Mouse (Mus musculus) cerebellum, adult (tissue): ENCODE measurements at regions not wholly inside any gene's neighbourhood (a gene's known extent, or its start where the extent isn't known, plus 50 kb on each side); places are given as distances from the start of the nearest gene placed in this dataset.

Source experiments
- ATAC-seq: cut with Nextera tagmentation; 2 replicates; pipeline ENCODE4 v1.9.2; 2017; ENCODE audit warnings: mild to moderate bottlenecking, moderate library complexity, mixed read lengths; ENCODE audit not compliant: insufficient number of reproducible peaks, low FRiP score, low TSS enrichment

DNA sequence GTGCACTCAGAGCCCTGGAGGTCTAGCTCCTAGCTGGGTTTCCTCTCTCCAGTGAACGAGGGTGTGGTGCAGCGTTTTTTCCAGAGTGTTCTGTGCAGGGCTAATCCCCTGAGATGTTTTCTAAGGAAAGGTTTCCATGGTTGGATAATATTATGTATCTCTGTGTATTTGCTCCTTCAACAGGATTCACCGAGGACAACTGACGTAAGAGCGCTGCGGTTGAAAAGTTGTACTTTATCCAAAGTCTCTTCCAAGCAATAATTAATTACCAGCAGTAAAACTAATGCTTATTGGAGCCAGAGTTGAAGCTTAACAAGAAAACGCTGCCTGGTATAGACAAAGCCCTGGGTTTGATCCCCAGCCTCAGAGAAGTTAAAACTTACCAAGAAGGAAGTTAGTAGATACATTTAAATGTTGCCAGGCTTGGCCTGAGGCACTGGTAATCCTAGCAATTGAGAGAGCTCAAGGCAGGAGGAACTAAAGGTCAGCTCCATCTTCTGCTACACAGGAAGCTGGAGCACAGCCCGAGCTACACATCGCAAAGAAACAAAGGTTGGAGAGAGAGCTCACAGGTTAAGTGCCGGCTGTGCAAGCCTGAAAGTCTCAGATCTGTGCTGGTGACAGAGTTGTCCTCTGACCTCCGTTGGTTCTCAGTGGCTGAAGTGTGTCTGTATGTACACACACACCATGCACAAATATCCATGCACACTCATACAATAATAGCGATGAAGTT is 51.2 kb upstream of the Rap1b start:
- ATAC-seq, result no peak

DNA sequence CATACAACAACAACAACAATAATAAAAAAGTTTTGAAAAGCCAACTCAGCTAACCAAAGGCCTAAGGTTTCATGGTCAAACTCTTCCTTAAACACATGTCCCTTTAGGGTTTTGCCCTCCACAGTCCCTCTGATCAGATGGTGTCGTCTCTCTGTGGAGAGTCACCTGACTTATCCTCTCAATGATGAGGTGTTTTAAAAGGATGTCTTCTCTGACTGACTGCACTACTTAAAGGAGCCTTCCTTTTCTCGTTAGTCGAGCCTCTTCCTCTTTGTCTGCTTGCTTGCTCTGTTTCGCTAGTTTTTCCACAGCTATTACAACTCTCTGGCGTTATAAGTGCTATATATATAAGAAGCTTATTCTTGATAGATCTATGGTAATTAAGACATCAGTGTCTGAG is 51.9 kb upstream of the Rap1b start:
- no peak for ATAC-seq

DNA sequence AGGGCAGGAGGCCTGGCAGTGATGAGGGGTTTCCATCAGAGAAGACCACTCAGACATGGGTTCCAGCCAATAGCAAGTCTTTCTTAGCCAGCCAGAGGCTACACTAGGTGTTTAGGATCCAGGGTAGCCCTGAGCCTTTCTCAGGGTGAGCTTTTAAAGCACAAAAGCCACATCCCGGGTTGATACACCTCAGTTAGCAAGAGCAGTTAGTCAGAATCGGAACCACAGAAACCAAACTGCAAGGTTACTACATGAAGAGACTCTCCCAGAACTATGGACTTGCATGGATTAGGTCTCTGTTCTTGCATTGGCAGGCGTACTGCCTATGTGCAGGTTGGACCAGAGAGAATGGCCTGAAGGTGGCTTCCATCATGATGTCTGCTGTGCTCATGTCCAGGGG is 52.6 kb upstream of the Rap1b start:
- no peak for ATAC-seq

DNA sequence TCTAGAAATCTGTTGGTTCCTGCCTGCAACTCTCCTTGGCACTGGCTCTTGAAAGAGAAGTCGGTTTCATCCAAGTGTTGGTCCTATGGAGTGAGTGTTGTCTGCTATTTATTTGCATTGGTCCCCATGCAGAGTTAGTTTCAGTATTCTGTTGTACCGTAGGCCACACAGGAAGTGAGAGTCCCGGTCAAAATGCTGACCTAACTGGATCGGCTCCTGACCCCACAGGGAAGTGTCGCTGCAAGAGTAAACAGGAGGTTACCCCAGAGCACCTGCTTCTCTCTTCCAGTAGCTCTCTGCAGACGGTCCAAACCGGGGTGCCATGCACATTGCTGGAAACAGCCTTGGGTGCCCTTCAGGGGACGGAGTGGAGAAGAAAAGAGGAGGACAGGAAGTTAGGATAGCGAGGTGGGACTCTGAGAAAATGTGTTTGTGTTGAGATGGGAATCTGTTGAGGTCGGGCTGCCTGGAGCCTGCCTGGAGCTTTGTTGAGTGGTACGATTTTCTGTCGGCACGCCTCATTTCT is 53.6 kb upstream of the Rap1b start:
- ATAC-seq, result no peak

DNA sequence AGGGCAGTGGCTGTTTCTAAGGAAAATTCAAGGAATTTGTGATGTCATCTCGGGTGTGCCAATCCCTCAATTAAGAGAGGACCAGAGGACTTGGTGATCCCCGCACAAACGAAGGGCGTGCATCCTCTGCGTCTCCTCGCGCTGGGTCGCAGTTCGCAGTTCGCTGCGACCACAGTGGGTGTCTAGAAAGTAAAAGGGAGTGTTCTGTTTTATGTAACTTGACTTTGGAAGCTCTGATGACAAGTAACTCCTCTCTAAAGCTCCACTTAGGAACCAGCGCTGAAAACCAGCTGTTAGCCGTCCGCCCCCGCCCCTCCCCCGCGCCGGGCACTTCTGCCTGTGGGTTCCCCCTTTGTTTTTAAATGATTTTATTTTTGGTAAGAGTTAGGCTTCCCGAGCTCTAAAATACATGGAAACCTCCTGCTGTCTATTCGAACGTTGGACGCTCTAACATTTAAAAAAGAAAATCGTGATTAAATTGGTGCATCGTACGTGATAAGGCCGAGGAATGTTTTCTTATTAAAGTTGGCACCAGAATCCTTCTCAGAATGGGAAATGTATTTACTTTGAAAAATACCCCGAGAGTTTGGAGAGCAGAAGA is 59.9 kb upstream of the Rap1b start:
- no peak for ATAC-seq

DNA sequence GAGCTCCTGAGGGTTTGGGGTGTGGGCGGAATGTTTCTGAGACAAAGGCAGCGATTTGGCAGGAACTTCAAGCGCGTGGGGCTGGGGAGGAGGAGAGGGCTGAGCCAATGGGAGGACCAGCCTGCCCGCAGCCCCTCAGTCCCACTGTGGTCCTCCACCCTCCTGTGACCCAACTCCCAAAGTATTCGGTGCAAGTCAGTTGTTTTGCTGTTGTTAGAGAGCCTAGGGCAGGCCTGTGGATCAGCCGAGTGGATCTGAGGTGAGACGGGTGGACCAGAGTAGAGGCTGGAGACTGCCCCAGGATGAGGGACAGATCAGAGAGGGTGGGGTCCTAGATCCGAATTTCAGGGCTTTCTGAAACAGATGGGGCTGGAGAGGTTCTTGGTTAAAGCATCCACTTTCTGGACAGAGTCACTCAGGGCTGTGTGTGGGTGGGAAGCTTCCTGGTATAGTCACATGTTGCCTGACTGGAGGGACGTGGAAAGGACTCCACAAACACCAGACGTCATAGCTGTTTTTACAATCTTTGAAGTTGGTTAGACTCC is 60.5 kb upstream of the Rap1b start:
- ATAC-seq, result 0 out of 2 replicates have a peak, but pooled peaks have one; percentile 13

DNA sequence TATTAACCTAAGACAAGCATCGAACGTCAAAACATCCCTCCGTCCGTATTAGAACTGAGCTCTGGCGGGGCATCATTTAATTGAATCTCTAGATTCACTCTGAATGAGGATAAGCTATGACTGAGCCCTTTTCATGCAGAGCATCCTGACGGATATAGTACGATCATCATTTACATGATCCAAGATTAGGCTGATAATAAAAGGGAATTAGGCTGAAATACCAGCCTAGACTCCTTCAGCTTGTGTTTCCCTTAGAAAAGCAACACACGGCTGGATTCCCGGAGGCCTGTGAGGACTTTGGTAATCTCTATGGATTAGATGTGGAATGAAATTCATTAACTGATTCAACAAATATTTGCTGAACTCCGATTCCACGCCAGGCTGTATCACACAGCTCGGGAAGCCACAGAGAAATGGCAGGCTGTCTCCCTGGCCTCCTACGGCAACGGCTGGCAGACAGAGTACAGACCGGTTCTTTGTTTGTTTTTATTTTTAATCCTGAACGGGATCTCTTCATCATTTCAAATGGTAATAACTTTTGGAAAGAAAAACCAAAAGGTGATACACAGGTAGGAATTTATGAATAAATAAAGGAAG is 62.3 kb upstream of the Rap1b start:
- no peak for ATAC-seq

DNA sequence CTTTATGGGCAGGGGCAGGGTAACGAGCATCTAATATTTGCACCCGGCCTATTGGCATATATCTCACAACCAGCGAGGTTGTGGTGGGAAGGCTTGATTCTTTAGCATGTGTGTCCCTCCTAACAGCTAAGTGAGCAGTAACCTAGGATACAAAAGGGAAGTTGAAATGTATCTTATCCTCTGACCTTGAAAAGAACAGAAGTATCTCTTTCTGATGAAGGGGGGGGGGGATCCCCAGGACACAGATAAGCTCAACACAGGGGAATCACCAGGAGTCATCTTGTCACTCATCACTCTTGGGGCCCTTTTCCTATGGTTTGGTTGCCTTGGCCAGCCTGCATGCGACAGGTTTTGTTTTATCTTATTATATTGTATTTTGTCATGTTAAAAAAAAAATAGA is 63.3 kb upstream of the Rap1b start:
- no peak for ATAC-seq

DNA sequence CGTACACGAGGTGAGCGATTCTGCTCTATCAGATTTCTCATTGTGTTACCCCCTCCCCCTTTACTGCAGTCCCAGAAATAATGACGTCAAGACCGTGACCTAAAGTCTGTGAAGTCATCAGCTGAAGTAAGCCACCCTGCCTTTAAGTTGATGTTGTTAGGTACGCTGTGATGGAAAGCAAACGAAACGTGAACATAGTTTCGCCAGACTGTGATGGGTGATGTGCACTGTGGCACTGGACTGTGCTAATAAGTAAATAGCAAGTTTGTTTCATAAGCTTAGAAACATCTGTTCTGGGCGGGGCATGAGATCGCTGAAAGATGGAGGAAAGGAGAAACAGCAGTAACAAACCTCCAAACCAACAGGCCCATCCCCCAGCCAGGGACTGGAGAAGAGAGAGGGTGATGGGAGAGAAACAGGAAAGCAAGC is 64.0 kb upstream of the Rap1b start:
- no peak for ATAC-seq

DNA sequence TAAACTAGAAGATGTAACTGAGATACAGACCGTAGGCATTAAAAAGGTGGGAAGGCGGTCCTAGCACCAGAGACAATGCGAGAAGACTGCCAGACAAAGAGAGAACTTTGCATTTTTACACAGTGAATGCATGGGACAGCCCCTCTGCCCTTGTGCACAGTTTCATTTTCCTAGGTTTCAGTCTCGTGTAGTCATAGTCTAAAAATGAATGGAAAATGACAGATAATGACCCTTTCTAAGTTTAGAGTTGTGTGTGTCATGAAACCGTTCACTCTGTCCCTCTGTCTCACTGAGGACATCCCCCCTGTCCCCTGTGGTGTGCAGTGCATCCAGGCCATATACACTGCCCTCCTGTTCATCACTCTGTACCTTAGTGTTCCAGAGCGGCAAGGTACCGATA is 64.6 kb upstream of the Rap1b start:
- no peak for ATAC-seq

DNA sequence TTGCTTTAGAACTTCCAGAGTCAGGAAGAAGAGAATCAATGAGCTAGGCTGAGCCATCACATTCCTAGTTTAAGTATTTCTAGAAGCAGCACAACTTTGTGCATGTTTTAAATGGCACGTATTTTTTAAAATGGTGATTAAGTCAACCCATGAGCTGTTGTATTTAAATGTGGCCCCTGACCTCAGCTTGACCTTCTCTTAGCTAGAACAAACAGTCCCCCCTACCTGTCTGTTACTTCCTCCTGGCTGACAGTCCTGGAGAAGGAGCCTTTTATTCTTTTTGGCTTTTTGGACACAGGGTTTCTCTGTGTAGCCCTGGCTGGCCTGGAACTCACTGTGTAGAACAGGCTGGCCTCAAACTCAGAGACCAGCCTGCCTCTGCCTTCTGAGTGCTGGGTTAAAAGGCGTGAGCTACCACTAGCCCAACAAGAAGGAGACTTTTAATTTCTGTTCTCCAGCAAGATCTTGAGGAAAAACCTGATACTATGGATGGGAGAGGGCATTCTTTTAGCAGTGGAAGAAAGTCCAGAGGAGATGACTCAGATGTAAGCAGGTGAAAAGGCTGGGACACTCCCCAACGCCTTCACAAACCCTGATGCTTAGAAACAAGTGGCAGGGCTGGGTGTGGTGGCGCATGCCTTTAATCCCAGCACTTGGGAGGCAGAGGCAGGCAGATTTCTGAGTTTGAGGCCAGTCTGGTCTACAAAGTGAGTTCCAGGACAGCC is 69.3 kb upstream of the Rap1b start:
- no peak for ATAC-seq

DNA sequence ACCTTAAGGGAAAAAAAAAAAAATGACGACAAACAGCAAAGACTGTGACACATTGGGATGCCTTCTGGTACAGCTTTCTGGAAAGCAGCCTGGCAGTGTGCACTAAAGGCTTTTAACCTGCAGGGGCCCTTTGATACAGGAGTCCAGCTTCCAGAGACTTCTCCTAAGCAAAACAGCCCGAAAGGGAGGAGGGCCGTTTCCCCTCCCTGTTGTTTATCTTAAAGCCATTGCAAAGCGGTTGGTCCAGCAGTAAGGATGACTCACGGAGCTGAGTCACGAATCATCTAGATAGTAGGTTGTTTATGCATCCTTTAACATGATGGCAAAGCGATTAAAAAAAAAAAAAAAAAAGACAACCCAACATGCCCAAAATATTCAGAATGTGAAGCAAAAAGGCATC is 70.4 kb upstream of the Rap1b start:
- ATAC-seq, result no peak

DNA sequence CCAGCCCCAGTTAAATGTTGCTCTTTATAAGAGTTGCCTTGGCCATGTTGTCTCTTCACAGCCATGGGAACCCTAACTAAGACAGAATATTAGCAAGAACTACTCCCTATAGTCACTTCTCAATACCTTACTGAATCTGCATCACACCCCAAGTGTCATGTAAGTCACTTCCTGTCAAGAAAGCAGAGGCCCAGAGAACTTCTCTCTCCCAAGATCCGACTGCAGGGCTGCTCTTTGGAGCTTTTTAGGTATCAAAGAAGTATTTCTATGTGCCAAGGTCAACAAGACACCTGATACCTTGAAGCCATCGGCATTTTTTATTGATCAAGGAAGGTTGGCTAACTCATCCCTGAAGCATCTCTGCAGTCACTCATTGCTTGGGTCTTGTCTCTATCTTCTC is 72.0 kb upstream of the Rap1b start:
- ATAC-seq, result no peak

DNA sequence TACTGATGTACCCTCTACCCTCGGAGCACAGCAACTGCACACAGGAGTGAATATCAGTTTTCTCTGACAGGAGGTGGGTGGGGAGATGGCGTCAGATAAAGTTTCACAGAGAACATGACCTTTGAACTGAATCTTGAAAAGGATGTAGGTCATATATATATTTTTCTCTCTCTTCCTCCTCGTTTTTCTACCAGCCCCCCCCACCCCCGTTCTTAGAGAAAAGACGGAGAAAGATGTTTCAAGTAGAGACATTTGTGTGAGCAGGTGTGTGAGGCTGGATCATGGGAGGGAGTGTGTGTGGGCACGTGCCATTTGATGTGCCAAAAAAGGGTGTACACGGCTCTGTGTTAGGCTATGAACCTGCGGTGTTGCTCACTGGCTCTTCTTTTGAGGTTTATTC is 72.8 kb upstream of the Rap1b start:
- ATAC-seq, result no peak

DNA sequence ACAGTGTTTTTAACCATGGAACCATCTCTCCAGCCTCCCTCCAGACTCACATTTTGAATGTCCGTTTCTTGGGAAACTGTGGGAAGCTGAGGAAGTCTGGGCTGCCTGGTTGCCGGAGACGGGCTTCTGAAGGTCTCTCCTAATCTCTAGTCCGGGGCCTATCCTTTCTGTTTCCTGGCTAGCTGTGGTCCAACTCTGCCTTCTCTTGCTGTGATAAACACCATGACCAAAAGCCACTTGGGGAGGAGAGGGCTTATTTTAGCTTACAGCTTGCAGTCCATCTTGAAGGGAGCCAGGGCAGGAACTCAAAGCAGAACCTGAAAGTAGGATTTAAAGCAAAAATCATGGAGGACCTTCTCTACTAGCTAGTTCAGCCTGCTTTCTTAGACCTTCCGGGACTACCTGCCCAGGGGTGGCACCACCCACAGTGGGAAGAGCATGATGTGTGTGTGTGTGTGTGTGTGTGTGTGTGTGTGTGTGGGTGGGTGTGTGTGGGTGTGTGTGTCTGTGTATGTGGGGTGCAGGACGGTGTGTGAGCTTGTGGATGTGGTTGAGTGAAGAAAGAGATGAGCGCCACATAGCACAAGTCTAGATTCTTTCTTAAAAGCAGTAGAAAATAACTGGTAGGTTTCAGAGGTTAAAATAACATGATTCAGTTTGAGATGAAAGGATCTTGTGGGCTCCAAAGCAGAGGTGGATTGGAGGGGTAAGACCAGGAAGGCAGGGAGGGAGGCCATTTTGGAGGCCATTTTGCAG is 73.5 kb upstream of the Rap1b start:
- no peak for ATAC-seq

DNA sequence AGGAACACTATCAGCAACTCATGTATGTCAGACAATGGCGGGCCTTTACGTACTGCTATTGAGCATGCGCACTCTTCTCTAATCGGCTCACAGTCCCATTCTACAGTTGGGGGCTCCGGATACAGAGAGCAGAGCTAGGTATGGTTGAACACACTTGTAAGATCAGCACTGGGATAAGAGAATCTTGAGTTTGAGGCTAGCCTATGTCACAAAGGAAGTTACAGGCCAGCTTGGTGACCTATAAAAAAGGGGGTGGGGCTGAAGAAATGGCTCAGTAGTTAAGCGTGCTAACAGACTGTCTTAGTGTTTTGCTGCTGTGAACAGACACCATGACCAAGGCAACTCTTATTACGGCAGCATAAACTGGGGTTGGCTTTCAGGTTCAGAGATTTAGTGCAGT is 79.4 kb upstream of the Rap1b start:
- no peak for ATAC-seq

DNA sequence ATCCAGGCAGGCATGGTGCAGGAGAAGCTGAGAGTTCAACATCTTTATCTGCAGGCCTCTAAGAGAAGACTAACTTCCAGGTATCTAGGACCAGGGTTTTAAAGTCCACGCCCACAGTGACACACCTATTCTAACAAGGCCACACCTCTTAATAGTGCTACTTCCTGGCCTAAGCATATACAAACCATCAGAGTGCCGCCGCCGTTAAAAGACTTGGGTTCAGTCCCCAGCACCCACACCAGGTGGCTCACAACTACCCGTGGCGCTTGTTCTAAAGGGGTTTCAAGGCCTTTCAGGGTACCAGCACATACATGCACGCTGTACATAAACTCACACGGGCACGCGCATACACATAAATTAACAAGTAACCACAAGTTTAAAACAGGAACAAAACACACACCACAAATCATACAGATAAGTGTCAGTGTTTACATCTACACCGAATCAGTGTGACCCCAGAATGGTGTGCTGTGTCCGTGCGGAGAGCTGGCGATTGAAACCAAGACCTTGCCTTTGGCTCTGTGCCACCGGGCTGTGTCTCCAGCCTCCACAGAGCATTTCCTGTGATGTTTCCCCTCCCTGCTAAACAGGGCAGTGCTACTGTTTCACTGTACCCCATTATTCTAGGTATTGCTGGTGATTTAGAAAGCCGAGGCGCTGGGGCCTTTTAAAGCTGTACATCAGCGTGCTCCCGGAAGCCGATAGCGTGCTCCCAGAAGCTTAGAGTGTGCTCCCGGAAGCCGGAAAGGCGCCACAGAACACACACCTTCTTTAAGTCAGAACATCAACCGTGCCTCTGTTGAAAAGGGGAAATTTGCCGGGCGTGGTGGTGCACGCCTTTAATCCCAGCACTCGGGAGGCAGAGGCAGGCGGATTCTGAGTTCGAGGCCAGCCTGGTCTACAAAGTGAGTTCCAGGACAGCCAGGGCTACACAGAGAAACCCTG is 80.0 kb upstream of the Rap1b start:
- ATAC-seq, result no peak

DNA sequence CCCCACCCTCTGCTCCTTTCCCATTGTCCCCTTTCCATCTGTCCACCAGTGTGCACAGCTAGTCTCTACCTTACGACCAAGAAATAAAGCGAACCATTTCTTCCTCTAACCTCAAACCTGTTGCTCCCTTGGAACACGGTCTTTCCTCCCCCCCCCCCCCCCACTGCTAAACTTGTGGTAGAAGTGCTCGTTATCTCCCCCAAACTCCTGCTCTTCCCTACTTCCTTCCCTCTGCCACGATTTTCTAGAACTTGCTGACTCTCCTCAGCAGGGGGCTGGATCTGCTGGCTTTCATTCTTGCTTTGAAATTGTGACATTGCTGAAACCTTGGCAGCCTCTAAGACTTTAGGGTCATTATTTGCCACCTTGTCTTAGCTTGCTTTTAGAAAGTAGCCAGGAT is 83.2 kb upstream of the Rap1b start:
- no peak for ATAC-seq

DNA sequence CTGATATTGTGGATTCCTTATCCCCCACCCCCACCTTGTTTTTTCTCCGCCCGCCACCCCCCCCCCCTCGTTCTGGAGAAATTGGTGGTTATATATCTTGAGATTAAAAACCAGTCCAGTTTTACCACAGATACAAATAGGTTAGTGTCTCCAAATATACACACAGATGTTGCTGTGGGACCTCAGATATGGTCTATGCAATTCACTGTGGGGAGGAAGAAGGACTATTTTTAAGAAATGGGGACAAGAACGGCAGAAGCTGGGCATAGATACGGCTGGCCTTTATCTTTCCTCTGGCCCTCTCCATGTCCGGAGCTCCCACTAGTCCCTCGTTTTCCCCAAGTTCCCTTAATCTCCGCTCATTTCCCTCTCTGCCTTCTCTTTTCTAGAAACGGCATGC is 89.0 kb upstream of the Rap1b start:
- no peak for ATAC-seq
